Mouse (Mus musculus): ENCODE results near the gene Slc10a3.

DNA sequence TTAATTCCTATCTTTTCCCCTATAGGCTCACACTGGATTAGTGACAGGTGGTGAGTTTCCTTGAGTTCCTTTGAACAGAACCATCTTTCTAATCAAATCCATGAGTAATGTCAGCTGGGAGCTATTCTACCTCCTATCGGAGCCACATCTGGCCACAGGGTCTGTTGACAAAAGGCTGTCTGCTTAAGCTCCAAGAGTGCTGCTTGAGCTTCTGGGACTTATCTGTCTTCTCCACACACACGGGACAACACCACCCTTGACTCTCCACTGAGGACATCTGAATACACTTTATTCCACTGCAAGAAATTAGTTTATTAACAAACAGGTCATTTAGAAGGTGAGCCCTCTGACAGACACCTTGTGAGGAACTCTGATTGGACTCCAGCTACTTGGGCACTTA lies 11.3 kb upstream of the Slc10a3 start:
- TF ChIP-seq CTCF (IDR thresholded peaks at IDR 0.05): no peak
- TF ChIP-seq EP300 (IDR thresholded peaks at IDR 0.05): no peak

All from lung, postnatal 0 days (tissue).